Mouse (Mus musculus) mesoderm, embryonic 11.5 days (tissue): Measurements from ENCODE around the gene Sf3b3.

ENCODE experiments used
- DNase-seq: peaks from one replicate; pipeline ENCODE4 v3.0.0-alpha.2; 2012; ENCODE audit warnings: low read depth, low spot score

Sf3b3 gene

DNA sequence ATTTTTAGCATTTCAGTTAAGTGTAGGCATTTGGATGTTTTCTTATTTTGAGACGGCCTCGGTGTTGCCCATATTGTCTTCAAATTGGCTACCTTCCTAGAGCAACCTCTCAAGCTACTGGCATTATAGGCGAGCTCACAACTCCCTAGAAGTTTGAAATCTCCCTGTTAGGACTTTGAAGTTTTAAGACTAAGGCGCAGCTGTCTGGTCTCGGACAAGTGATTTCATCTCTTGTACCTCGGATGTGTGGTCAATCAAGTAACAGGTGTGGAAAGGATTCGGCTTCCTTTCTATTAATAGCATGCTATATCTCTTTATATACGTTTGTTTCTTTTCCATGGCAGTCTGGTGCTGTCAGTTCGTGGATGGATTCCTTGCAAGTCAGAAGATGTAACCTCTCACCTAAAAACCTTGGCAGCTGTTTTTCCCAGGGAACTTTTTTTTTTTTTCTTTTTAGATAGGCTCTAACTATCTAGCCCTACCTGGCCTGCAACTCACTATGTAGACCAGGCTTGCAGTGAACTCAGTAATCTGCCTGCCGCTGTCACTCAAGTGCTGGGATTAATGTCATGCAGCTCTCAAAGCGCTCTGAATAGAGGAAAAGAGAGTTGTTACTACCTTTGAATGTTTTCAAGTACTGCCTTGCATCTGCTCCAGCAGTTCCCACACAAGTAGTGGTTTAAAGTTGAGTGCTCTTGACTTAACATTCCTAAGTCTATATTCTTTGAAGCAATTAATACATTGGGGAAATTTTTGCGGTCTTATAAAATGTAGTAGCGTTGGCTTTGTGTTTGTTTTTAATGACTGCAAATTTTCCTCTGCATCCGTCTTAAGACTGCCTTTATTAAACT is 1.3 kb upstream of the Sf3b3 start:
- no peak for DNase-seq

GRCm38 (mm10) chr8:110847171-110847549 is 573 bp upstream of the Sf3b3 start:
- DNase-seq, result no peak

DNA sequence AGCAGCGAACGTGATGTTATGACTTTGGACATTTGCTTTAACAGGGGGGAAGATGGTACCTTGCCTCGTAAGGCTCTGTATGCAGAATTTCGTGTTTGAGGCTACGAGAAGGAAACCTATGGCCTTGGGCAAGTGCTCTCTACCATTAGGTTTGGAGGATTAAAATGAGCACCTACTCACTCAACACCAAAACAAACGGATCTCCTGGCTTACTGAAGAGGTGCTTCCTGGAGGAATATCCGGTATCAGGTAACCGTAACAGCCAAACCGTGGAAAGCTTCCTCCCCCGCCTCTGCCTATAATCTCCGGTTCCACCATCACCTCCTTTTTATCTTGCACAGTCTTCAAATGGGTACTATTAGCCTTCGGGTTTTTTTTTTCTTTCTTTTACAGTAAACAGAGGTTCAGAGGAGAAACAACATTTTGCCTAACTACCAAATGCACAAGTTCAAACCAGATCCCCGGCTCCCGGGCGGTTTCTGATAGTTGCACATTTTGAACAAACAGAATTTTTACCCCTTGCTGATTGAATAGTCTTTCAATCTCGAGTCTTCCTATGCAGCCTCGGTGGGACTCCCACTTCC is 674 bp downstream of the Sf3b3 start:
- DNase-seq, result no peak

- DNase-seq, result no peak
Observed at GRCm38 (mm10) chr8:110844941-110845340, 1.6 kb downstream of the Sf3b3 start.

GRCm38 (mm10) chr8:110843207-110843606 is 3.4 kb downstream of the Sf3b3 start:
- no peak for DNase-seq

DNA sequence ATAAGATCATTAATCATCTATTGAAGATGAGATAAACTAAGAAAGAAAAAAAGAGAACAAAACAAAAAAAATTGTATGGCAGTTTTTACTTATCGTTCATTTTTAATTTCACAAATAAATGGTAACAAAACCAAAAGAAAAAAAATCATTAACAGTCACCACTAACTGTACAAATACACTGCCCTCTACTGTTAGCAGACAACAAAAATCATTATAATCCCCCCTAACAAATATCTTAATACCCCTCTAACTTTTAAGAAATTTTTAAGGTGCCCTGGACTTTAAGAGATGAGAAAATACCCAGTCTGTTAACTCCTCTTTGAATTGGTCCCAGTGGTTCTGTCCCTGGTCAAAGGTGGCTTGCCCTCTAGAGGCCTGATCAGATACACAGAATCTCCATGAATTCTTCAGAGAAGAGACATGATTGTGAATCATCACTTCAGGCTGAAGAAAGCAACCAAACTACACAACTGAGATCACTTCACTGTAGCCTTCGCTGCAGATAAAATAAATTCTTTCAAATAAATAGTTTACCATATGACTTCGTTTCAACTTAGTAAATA is 4.5 kb downstream of the Sf3b3 start:
- DNase-seq, result no peak

GRCm38 (mm10) chr8:110831956-110832355 is 14.6 kb downstream of the Sf3b3 start:
- no peak for DNase-seq

- no peak for DNase-seq
Observed at GRCm38 (mm10) chr8:110828511-110828910, 18.1 kb downstream of the Sf3b3 start.

GRCm38 (mm10) chr8:110824861-110825260 is 21.7 kb downstream of the Sf3b3 start:
- no peak for DNase-seq

DNA sequence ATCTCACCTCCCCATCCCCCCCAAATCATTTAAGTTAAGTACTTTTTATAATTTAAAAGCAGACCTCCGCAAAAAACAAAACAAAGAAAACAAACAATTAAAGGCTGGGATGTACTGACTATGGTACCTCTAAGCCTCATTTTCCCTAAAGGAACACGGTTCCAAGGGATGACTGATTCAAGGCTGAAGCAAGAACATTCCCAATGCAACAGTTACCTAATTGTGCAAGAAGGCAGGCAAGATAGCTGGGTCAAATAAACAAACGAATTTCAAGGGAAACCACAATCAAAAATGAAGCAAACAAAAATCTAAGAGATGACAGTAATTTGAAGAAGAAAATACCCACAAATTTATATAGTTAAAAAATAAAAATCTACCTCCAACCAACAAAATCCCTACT is 24.6 kb downstream of the Sf3b3 start:
- DNase-seq, result no peak

GRCm38 (mm10) chr8:110820257-110820656 is 26.3 kb downstream of the Sf3b3 start:
- DNase-seq, result no peak

GRCm38 (mm10) chr8:110818593-110818992 is 28.0 kb downstream of the Sf3b3 start:
- no peak for DNase-seq

- no peak for DNase-seq
Observed at GRCm38 (mm10) chr8:110816990-110817389, 29.6 kb downstream of the Sf3b3 start.

- DNase-seq, result no peak
Observed at GRCm38 (mm10) chr8:110815308-110815707, 31.3 kb downstream of the Sf3b3 start.

DNA sequence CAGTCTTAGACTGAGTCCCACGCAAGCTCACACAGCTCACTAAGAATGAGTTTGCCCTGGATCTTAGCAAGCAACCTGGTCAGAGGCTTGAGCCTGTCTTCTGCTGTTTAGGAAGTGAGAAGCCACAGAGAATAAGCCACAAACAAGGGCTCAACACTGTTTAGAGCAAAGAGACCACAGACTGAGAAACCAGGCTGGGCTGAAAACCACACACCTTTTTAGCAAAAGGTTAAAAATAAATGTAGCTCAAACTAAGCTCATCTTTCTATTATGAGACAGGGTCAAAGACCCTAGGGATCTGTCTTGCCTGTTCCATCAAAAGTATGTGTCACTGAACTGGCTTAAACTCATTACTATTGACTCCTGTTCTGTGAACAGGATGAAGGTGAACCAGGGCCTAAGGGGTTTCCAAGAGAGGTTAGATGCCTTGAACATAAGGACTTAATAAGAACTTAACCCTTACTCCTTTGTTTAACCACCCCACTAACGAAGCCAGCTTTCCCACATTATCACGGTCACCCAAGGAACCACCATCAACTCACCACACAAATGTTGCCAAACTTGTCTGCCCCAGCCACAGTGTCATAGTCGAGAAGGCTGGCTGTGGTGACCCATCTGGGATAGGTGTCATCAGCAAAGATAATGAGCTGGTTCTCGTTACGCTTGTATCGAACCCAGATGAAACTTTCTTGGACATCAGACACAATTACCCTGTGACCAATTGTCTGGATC is 33.3 kb downstream of the Sf3b3 start:
- DNase-seq, result no peak

DNA sequence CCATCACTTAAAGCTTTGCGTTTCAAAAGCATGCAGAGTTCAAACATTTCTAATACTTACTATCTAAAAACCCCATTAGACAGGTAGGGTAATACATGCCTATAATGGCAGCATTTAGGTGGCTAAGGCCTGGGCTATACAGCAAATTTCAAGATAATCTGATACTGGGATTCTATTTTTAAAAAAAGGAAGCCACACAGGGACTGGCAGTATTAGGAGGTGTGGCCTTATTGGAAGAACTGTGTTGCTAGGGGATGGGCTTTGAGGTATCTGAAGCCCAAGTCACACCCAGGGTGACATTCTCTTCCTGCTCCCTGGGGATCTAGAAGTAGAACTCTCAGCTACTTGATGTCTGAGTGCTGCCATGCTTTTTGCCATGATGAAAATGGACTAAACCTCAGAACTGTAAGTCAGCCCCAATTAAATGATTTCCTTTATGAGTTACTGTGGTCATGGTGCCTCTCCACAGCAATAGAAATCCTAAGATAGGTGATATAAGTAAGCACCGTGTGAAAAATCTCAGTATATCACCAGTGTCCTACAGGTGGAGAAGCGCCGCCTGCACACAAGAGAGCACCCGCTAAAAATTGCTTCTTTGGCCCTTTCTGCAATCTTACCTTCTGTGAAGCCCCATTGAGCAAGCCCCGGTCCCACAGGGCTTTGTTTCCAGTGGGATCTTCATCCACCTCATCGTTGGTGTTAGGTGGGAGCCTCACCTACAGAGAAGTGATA is 34.1 kb downstream of the Sf3b3 start:
- DNase-seq, result no peak

- DNase-seq, result no peak
Observed at GRCm38 (mm10) chr8:110811793-110812192, 34.8 kb downstream of the Sf3b3 start.

GRCm38 (mm10) chr8:110811116-110811515 is 35.5 kb downstream of the Sf3b3 start:
- no peak for DNase-seq

GRCm38 (mm10) chr8:110810481-110811065 is 36.0 kb downstream of the Sf3b3 start:
- no peak for DNase-seq

- no peak for DNase-seq
Observed at GRCm38 (mm10) chr8:110809831-110810230, 36.8 kb downstream of the Sf3b3 start.
